Mouse (Mus musculus): ENCODE measurements around the gene Hoxd12. TPM values are rescaled to one million over a fixed set of nuclear protein-coding genes. Genes with fewer than 3 reads are reported as not detected.
A peak's percentile ranks its signal among the peaks of the same experiment; 100 is the strongest.

Hoxd12 gene
- polyA plus RNA-seq, 1 experiment from 2014 or later = not detected

DNA sequence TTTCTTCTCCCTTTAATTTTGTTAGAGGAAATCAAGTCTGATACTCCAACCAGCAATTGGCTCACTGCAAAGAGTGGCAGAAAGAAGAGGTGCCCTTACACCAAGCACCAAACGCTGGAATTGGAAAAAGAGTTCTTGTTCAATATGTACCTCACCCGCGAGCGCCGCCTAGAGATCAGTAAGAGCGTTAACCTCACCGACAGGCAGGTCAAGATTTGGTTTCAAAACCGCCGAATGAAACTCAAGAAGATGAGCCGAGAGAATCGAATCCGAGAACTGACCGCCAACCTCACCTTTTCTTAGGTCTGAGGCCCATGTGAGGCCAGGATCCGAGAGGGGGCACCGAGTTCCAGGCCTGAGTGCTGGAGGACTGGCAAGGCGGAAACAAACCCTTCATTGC lies 19.3 kb downstream of the Hoxd12 start:
- Histone ChIP-seq H3K27ac (no peak overlapping the region), H3K36me3 (no peaks in the 10 kb centered on the region), H3K4me2 (replicated peaks) (no peak overlapping the region), H3K9ac (no peak overlapping the region), H3K27me3 (peaks cover 94% of the 10 kb centered on the region), H3K4me3 (no peak overlapping the region), H3K4me1 (peaks cover 10% of the 10 kb centered on the region), H3K9me3 (replicated peaks) (0 out of 2 replicates have a peak, but pooled peaks cover 3% of the 10 kb centered on the region)
- ATAC-seq (ENCODE audit: low FRiP score) = no peak
- WGBS = 1% methylated on average over 16 of the region's 16 CpGs

DNA sequence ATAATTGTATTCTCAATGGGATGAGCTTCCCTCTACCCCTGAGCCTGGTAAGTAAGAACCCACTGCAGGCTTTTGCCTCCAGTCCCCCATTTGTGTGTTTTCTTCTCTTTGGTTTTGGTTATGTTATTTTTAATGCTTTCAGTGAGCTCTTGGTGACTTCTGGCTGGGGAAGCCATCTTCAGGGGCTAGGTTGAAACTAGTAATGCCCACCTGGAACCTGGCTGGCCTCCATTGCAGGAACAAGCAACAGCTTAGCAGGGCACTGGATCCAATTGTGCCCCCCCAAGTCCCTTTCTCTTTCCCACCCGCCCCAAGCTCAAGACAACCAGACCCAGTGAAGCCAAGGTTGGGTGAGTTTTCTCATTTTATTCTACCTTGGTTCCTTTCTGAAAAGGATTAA lies 20.6 kb downstream of the Hoxd12 start:
- peaks cover 96% of the 10 kb centered on the region for H3K27me3 ChIP-seq
- no peak for ATAC-seq (ENCODE audit: low FRiP score)
- H3K36me3 ChIP-seq = no peaks in the 10 kb centered on the region
- peaks cover 10% of the 10 kb centered on the region for H3K4me1 ChIP-seq
- 0 out of 2 replicates have a peak, but pooled peaks cover 3% of the 10 kb centered on the region for H3K9me3 ChIP-seq (replicated peaks)
- no peak overlapping the region for H3K27ac ChIP-seq
- no peak overlapping the region for H3K4me2 ChIP-seq (replicated peaks)
- 11% methylated on average over 1 of the region's 1 CpGs for WGBS
- H3K4me3 ChIP-seq = no peak overlapping the region
- H3K9ac ChIP-seq = no peak overlapping the region

DNA sequence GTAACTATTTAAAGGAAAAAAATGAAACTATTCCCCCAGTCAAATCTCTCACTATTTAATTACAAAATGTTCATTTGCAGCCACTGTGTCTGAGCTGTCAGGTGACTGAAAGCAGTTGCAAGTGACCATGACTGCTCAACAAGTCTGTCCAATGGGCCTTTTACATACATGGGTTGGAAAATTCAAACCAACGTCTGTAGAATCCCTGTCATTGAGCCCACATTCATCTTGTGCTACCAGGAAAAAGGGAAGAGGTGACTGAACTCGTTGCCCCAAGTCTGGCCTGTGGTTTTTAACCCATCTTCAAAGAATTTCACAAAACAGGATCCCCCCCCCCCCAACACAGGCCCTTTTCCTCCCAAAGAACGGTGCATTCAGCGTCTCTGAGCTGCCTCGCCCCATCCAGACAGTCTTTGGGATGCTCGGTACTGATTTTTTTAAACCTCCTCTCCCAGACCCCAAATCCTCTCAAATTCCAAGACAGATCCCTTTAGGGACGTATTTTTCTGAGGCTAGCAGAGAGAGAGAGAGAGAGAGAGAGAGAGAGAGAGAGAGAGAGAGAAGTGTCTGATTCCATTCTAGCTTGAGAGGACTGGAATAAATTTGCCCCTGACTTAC lies 21.1 kb downstream of the Hoxd12 start:
- Histone ChIP-seq H3K4me1 (peaks cover 10% of the 10 kb centered on the region), H3K27ac (no peak overlapping the region), H3K36me3 (no peaks in the 10 kb centered on the region), H3K4me2 (replicated peaks) (no peak overlapping the region), H3K27me3 (peaks cover 99% of the 10 kb centered on the region), H3K9me3 (replicated peaks) (0 out of 2 replicates have a peak, but pooled peaks cover 3% of the 10 kb centered on the region), H3K9ac (no peak overlapping the region), H3K4me3 (no peak overlapping the region)
- ATAC-seq (ENCODE audit: low FRiP score) = no peak
- WGBS = under 1% methylated on average over 7 of the region's 7 CpGs

DNA sequence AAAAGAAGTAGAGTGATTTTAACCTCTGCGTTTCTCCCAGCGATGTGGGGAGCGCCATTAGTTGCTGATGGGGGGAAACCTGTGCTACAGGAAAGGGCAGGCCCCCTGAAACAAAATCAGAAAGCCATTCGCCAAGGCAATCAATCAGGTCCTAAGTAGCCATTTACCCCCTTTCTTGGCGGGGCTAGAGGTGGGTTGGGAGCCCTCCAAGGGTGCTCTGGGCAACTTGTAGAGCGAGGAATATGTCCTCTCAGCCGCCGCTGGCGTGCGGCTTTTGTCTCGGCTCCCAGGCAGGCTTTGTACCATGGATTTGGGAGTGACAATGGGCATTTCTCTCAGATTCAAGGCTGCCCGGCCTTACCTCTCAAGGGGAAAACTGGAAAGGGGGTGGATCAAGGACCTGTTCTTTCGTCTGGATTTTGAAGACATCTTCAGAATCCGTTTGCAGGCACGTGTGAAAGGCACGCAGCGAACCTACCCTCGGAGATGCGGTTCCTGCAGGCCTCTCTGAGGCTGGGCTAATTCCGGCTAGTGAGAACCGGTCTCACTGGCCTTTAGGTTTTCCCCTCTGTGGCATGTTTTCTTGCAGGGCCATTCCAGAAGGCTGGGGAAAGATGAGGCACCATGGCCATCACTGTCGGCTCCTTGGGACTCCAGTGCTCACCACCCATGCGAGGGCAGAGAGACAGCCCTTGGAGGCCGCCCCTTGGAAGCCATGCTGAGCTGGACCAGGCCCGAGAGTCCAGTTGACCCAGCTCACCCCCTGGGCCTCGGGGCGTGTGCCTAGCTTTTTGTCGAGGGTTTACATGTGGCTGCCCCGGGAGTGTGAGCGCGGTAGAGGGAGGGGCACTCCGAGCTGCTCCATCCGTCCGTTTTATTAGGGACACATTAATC lies 21.9 kb downstream of the Hoxd12 start:
- peaks cover 99% of the 10 kb centered on the region for H3K27me3 ChIP-seq
- no peak overlapping the region for H3K4me2 ChIP-seq (replicated peaks)
- no peak for ATAC-seq (ENCODE audit: low FRiP score)
- no peak overlapping the region for H3K27ac ChIP-seq
- no peaks in the 10 kb centered on the region for H3K36me3 ChIP-seq
- no peak overlapping the region for H3K4me3 ChIP-seq
- H3K4me1 ChIP-seq = peaks cover 10% of the 10 kb centered on the region
- no peak overlapping the region for H3K9ac ChIP-seq
- under 1% methylated on average over 34 of the region's 34 CpGs for WGBS
- no peaks in the 10 kb centered on the region for H3K9me3 ChIP-seq (replicated peaks)

DNA sequence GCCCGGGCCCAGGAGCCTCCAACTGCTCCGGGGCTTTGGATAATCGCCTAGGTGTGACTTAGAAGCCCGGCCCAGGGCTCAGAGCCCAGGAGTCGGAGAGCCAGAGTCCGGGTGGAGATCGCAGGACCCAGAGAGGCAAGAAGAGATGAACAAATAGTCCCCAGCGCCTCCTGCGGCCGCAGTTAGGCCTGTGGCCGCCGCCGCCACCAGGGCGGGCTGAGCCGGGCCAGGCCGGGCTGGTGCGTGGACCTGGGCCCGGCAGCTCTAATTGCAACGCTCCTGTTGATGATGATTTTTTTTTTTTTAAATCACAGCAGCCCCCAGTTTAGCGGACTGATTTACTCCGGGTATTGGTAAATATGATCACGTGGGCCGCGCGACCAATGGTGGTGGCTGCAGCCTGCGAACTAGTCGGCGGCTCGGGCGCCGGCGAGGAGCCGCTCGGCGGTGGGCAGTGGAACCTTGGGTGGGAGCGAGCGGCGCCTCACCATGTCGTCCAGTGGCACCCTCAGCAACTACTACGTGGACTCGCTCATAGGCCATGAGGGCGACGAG lies 22.8 kb downstream of the Hoxd12 start, which contains the start of gene Hoxd9:
Hoxd9 (plus strand) TSS at position 161 of the 555 bp plus-strand sequence.
- Histone ChIP-seq H3K4me1 (peaks cover 10% of the 10 kb centered on the region), H3K4me2 (replicated peaks) (peak within 1 kb of the TSS; percentile 48), H3K4me3 (peak within 1 kb of the TSS; percentile 24), H3K27me3 (peaks cover 97% of the 10 kb centered on the region), H3K9ac (no peak within 1 kb of the TSS), H3K27ac (no peak within 1 kb of the TSS), H3K36me3 (no peaks in the 10 kb centered on the region), H3K9me3 (replicated peaks) (no peaks in the 10 kb centered on the region)
- under 1% methylated on average over 43 of the region's 43 CpGs for WGBS
- peak; percentile 80 for ATAC-seq (ENCODE audit: low FRiP score)

DNA sequence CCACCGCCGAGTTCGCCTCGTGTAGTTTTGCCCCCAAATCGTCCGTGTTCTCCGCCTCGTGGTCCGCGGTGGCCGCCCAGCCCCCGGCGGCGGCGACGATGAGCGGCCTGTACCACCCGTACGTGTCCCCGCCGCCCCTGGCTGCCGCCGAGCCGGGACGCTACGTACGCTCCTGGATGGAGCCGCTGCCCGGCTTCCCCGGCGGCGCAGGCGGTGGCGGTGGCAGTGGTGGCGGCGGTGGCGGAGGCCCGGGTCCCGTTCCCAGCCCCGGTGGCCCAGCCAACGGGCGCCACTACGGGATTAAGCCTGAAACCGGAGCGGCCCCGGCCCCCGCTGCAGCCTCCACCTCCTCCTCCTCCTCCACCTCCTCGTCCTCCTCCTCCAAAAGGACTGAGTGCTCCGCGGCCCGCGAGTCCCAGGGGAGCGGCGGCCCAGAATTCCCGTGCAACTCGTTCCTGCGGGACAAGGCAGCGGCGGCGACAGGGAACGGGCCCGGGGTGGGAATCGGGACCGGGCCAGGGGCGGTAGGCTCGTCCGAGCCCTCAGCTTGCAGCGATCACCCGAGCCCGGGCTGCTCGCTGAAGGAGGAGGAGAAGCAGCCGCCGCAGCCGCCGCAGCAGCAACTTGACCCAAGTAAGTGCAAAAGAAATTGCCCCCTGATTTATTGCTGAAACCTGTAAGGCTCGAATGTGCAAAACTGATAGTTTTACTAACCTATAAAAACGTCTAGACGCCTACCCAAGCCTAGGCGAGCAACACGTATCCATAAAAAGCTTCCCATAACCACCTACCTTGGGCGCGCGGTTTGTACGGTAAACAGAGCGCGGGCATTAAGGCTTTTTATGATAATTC lies 23.6 kb downstream of the Hoxd12 start:
- under 1% methylated on average over 85 of the region's 86 CpGs for WGBS
- Histone ChIP-seq H3K4me3 (peak overlapping the region; percentile 24), H3K9ac (no peak overlapping the region), H3K9me3 (replicated peaks) (no peaks in the 10 kb centered on the region), H3K4me1 (peaks cover 10% of the 10 kb centered on the region), H3K27ac (no peak overlapping the region), H3K27me3 (peaks cover 96% of the 10 kb centered on the region), H3K4me2 (replicated peaks) (peak overlapping the region; percentile 48), H3K36me3 (no peaks in the 10 kb centered on the region)
- ATAC-seq (ENCODE audit: low FRiP score) = 0 out of 2 replicates have a peak, but pooled peaks have one; percentile 26

DNA sequence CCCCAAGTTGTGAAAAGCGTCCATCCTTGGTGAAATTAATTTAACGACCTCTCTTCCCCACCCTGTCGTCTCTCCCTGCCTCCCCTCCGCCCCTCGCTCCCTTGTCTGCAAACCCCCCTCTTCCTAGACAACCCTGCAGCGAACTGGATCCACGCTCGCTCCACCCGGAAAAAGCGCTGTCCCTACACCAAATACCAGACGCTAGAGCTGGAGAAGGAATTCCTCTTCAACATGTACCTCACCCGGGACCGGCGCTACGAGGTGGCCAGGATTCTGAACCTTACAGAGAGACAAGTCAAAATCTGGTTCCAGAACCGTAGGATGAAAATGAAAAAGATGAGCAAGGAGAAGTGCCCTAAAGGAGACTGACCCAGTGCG lies 24.2 kb downstream of the Hoxd12 start:
- Histone ChIP-seq H3K9ac (no peak overlapping the region), H3K27ac (no peak overlapping the region), H3K36me3 (no peaks in the 10 kb centered on the region), H3K4me2 (replicated peaks) (no peak overlapping the region), H3K27me3 (peaks cover 96% of the 10 kb centered on the region), H3K4me1 (peaks cover 10% of the 10 kb centered on the region), H3K9me3 (replicated peaks) (no peaks in the 10 kb centered on the region), H3K4me3 (no peak overlapping the region)
- 1% methylated on average over 17 of the region's 17 CpGs for WGBS
- ATAC-seq (ENCODE audit: low FRiP score) = no peak

DNA sequence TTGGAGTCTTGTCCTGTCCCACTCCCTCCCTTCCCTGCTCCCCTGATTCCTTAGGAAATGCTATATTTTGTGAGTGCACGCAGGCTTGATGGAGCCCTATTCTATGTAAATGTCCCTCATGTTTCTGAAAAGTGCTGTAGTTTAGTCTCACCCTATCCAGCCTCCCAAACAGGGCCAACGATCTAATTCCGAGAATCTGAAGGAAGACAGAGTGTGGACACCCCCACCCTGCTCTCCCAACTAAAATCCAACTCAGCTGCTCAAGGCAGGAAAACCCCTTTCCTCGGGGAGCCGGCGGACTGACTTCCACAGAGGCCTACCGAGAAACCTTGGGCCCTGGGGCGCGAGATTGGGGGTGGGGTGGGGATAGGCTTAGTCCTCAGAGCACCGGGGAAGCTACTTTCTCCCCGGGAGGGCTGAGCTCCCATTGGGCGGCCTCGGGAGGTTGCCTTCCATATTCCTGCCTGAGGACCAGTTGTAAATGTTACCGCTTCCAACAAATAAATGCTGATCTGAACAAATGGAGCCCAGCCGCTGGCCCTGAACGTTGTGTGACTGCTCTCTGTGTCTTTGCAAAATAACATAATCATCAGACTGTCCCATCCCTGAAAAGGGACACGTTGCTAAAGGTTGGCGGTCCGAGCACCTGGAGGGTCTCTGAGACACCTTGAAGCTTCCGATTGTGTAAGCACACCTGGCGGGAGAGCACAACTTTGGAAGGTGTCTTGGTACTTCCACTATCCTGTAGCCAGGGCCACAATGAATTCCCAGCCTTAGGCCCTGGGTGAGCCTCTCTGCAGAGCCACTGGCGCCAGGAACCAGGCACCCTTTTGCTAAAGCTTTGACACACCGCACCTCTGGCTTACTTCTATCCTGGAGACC lies 25.1 kb downstream of the Hoxd12 start:
- ATAC-seq (ENCODE audit: low FRiP score) = no peak
- Histone ChIP-seq H3K4me2 (replicated peaks) (no peak overlapping the region), H3K4me3 (no peak overlapping the region), H3K4me1 (peaks cover 14% of the 10 kb centered on the region), H3K9ac (no peak overlapping the region), H3K9me3 (replicated peaks) (no peaks in the 10 kb centered on the region), H3K27ac (no peak overlapping the region), H3K36me3 (no peaks in the 10 kb centered on the region), H3K27me3 (peaks cover 96% of the 10 kb centered on the region)
- WGBS = 1% methylated on average over 23 of the region's 23 CpGs

DNA sequence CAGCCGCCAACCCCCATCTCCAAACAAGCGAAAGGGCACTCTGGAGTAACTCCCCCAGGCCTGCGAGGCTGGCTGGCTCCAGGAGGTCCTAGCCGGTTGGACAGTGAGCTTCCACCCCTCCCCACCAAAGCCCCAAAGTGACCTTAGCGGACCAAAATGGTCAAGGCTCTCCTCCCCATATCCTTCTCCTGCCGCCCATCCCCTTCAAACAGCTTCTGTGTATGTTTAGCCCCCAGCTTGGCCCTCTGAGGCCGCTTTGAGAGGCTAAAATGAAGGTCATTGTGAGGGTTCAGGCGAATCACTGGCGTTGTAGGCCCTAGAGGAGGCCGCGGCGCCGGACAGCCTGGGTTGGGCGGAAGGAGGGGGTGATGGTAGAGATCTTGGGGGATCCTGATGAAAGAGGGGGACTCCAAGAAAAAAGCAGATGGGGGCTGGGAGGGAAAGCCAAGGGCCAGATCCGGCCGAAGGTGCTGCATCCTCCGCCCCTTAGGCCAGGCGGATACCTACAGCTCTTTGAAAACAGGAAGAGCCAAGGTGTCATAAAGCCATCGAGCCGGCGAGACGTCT lies 25.8 kb downstream of the Hoxd12 start:
- no peak overlapping the region for H3K9ac ChIP-seq
- H3K27ac ChIP-seq = no peak overlapping the region
- WGBS = under 1% methylated on average over 22 of the region's 22 CpGs
- no peaks in the 10 kb centered on the region for H3K9me3 ChIP-seq (replicated peaks)
- H3K4me1 ChIP-seq = peaks cover 20% of the 10 kb centered on the region
- no peaks in the 10 kb centered on the region for H3K36me3 ChIP-seq
- ATAC-seq (ENCODE audit: low FRiP score) = no peak
- H3K4me3 ChIP-seq = no peak overlapping the region
- H3K27me3 ChIP-seq = peaks cover 92% of the 10 kb centered on the region
- no peak overlapping the region for H3K4me2 ChIP-seq (replicated peaks)

DNA sequence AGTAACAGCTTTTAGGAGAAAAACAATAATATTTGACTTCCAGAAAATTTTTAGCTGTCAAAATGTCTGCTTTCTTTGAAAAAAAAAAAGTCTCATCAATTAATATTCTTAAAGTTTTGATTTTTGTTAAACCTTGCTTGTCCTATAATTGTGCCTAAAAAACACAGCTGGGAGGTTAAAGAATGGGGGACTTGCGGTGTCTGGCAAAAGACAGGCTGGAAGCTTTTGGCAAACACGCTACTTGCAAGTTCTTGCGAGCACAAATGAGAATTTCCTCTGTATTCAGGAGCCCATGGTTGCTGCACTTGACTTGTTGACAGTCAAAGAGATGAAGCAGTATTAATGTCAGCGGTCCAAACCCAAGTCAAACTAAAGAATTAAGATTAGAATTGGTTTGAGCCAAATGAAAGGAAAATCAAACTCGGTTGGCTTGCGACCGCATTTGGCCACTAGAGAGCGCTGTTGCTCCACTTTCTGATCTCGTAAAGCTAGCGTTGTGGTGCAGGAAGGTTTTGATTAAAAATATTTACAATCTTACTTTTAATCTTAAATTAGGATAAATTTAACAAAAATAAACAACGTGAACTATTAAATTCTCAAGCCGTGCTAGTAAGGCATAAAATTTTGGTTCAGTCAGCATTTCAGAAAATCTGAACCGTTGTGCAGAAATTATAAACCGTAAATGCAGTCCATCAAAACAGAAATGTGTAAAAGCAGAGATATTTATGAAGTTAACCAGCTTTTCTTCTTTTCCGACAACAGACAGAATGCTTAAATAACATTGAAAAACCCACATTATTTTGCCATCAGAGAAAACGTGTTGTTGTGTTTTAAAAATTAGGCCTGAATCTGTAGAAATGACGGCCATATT lies 27.4 kb downstream of the Hoxd12 start:
- H3K4me3 ChIP-seq = no peak overlapping the region
- no peak overlapping the region for H3K27ac ChIP-seq
- ATAC-seq (ENCODE audit: low FRiP score) = no peak
- H3K9ac ChIP-seq = no peak overlapping the region
- no peak overlapping the region for H3K4me2 ChIP-seq (replicated peaks)
- peaks cover 89% of the 10 kb centered on the region for H3K27me3 ChIP-seq
- peaks cover 21% of the 10 kb centered on the region for H3K4me1 ChIP-seq
- H3K9me3 ChIP-seq (replicated peaks) = no peaks in the 10 kb centered on the region
- WGBS = 11% methylated on average over 17 of the region's 17 CpGs
- no peaks in the 10 kb centered on the region for H3K36me3 ChIP-seq

Data from hindbrain, embryonic 12.5 days (tissue).